Comparison of ENCODE assay signal across 7 mouse cellular contexts in genomic region chr11:70237457-70238167, GRCm38 (mm10). TPM values are rescaled to one million over a fixed set of nuclear protein-coding genes. Genes with fewer than 3 reads are reported as not detected.
DNase-seq lines count a peak whose midpoint lies in the region; ATAC-seq and TF ChIP-seq lines count a peak whose summit lies in the region.

TSS of gene 0610010K14Rik (minus strand) at chr11:70237914.

- no peaks in the 10 kb centered on the region for H3K36me3 ChIP-seq in embryonic facial prominence, embryonic 11.5 days (replicated peaks; ENCODE audit: control insufficient read depth, insufficient read depth, low read depth, low read length)
- H3K36me3 ChIP-seq in kidney, adult 2 months (ENCODE audit: control insufficient read depth, insufficient read depth, low read length): no peaks in the 10 kb centered on the region; the same call in 1 of the 2 replicates
- H3K36me3 ChIP-seq in limb, embryonic 12.5 days: peaks cover 17% of the 10 kb centered on the region
- peaks cover 8% of the 10 kb centered on the region; the same call in 1 of the 2 replicates for H3K36me3 ChIP-seq in midbrain, embryonic 15.5 days (replicated peaks)
- H3K36me3 ChIP-seq in spleen, adult 2 months (ENCODE audit: control insufficient read depth, insufficient read depth, low read length): peaks cover 5% of the 10 kb centered on the region

- peak; percentile 89 for TF ChIP-seq POLR2A in kidney, adult 2 months (IDR thresholded peaks at IDR 0.05; ENCODE audit: low read depth, low read length)
- TF ChIP-seq POLR2A in spleen, adult 2 months (IDR thresholded peaks at IDR 0.05; ENCODE audit: low read depth, low read length): peak; percentile 74

- no peaks in the 10 kb centered on the region for H3K9me3 ChIP-seq in embryonic facial prominence, embryonic 11.5 days (replicated peaks; ENCODE audit: control insufficient read depth, low read length)
- H3K9me3 ChIP-seq in limb, embryonic 12.5 days: no peaks in the 10 kb centered on the region
- no peaks in the 10 kb centered on the region for H3K9me3 ChIP-seq in midbrain, embryonic 15.5 days

- no peaks in the 10 kb centered on the region for H3K27me3 ChIP-seq in embryonic facial prominence, embryonic 11.5 days (ENCODE audit: control insufficient read depth, insufficient read depth, low read length)
- H3K27me3 ChIP-seq in kidney, adult 2 months (replicated peaks; ENCODE audit: control insufficient read depth, insufficient read depth, low read length): no peaks in the 10 kb centered on the region
- no peaks in the 10 kb centered on the region for H3K27me3 ChIP-seq in limb, embryonic 12.5 days
- H3K27me3 ChIP-seq in midbrain, embryonic 15.5 days (replicated peaks): no peaks in the 10 kb centered on the region
- H3K27me3 ChIP-seq in spleen, adult 2 months (ENCODE audit: control insufficient read depth, insufficient read depth, low read length): no peaks in the 10 kb centered on the region

- peak; percentile 99 for DNase-seq in adrenal gland, postnatal 14 days
- peak; percentile 97 for DNase-seq in embryonic facial prominence, embryonic 11.5 days (ENCODE audit: low spot score)
- DNase-seq in heart, adult 11 months: peak; percentile 100
- peak; percentile 98 for DNase-seq in kidney, adult 2 months
- peak; percentile 93 to 98 for DNase-seq in spleen, adult 2 months (ENCODE audit: low read depth in 1 of 2, low spot score in 2 of 2)

- H3K27ac ChIP-seq in embryonic facial prominence, embryonic 11.5 days (replicated peaks; ENCODE audit: low read depth, low read length): peak within 1 kb of the TSS; percentile 81
- H3K27ac ChIP-seq in kidney, adult 2 months (ENCODE audit: insufficient read depth, low read depth, low read length): peak within 1 kb of the TSS; percentile 95
- H3K27ac ChIP-seq in limb, embryonic 12.5 days: peak within 1 kb of the TSS; percentile 92
- peak within 1 kb of the TSS; percentile 93 for H3K27ac ChIP-seq in midbrain, embryonic 15.5 days
- peak within 1 kb of the TSS; percentile 94 for H3K27ac ChIP-seq in spleen, adult 2 months (ENCODE audit: insufficient read depth, low read length)

- H3K9ac ChIP-seq in embryonic facial prominence, embryonic 11.5 days (replicated peaks; ENCODE audit: low read length): peak within 1 kb of the TSS; percentile 88
- peak within 1 kb of the TSS; percentile 85 for H3K9ac ChIP-seq in limb, embryonic 12.5 days (replicated peaks)
- peak within 1 kb of the TSS; percentile 97 for H3K9ac ChIP-seq in midbrain, embryonic 15.5 days

- ATAC-seq in embryonic facial prominence, embryonic 11.5 days (replicated peaks; ENCODE audit: insufficient number of reproducible peaks, low FRiP score, low TSS enrichment, low read depth): peak; percentile 88
- peak; percentile 90 for ATAC-seq in limb, embryonic 12.5 days (ENCODE audit: insufficient number of reproducible peaks, insufficient read depth, low FRiP score, low TSS enrichment, low read depth)
- peak; percentile 94 for ATAC-seq in midbrain, embryonic 15.5 days (replicated peaks)

- peak within 1 kb of the TSS; percentile 91 for H3K4me2 ChIP-seq in embryonic facial prominence, embryonic 11.5 days (ENCODE audit: low read depth, low read length)
- peak within 1 kb of the TSS; percentile 95 for H3K4me2 ChIP-seq in limb, embryonic 12.5 days
- H3K4me2 ChIP-seq in midbrain, embryonic 15.5 days: peak within 1 kb of the TSS; percentile 92

- H3K4me1 ChIP-seq in embryonic facial prominence, embryonic 11.5 days (ENCODE audit: control insufficient read depth, insufficient read depth, low read length): no peaks in the 10 kb centered on the region; the same call in none of the 2 replicates
- peaks cover 19% of the 10 kb centered on the region for H3K4me1 ChIP-seq in kidney, adult 2 months (ENCODE audit: control insufficient read depth, insufficient read depth, low read length)
- peaks cover 40% of the 10 kb centered on the region for H3K4me1 ChIP-seq in limb, embryonic 12.5 days (replicated peaks)
- peaks cover 33% of the 10 kb centered on the region for H3K4me1 ChIP-seq in midbrain, embryonic 15.5 days
- peaks cover 6% of the 10 kb centered on the region; the same call in 1 of the 2 replicates for H3K4me1 ChIP-seq in spleen, adult 2 months (ENCODE audit: control insufficient read depth, insufficient read depth, insufficient read length)

- peak within 1 kb of the TSS; percentile 87 for H3K4me3 ChIP-seq in embryonic facial prominence, embryonic 11.5 days (ENCODE audit: low read depth, low read length)
- H3K4me3 ChIP-seq in kidney, adult 2 months (ENCODE audit: insufficient read depth, low read depth, low read length): peak within 1 kb of the TSS; percentile 96
- H3K4me3 ChIP-seq in limb, embryonic 12.5 days (replicated peaks): peak within 1 kb of the TSS; percentile 88
- peak within 1 kb of the TSS; percentile 96 for H3K4me3 ChIP-seq in midbrain, embryonic 15.5 days
- H3K4me3 ChIP-seq in spleen, adult 2 months (ENCODE audit: extremely low read depth, insufficient read depth, insufficient read length): peak within 1 kb of the TSS; percentile 99

- TF ChIP-seq CTCF in kidney, adult 2 months (conservative IDR thresholded peaks at IDR 0.05; ENCODE audit: insufficient read depth, insufficient read length, low read depth, low read length): peak; percentile 60; the same call in 1 of the 2 replicates
- peak; percentile 66; the same call in 1 of the 2 replicates for TF ChIP-seq CTCF in spleen, adult 2 months (IDR thresholded peaks at IDR 0.05; ENCODE audit: extremely low read depth, insufficient read depth, insufficient read length, insufficient replicate concordance)

- under 1% methylated on average over 65 of the region's 70 CpGs for WGBS in embryonic facial prominence, embryonic 11.5 days
- WGBS in kidney, adult 2 months: under 1% methylated on average over 70 of the region's 70 CpGs
- WGBS in limb, embryonic 12.5 days: under 1% methylated on average over 70 of the region's 70 CpGs
- WGBS in midbrain, embryonic 15.5 days: under 1% methylated on average over 70 of the region's 70 CpGs
- WGBS in spleen, adult 2 months: under 1% methylated on average over 69 of the region's 70 CpGs

RNA-seq across cellular contexts. Expression of gene 0610010K14Rik, which starts in this region (rescaled TPM):
- total RNA-seq in adrenal gland, postnatal 14 days (2021): 55.7 and 62.4 TPM in 2 replicates
- polyA plus RNA-seq in embryonic facial prominence, embryonic 11.5 days (2014; fragmentation: Nextera tagmentation; extraction: Ambion mirVana): 195 and 211 TPM in 2 replicates
- polyA plus RNA-seq in kidney, adult 2 months (2012; rRNA removed): 73.6 and 78.9 TPM in 2 replicates
- polyA plus RNA-seq in limb, embryonic 12.5 days (2016; fragmentation: Nextera tagmentation; extraction: Ambion mirVana): 215 and 222 TPM in 2 replicates
- 173 TPM in 2 replicates for polyA plus RNA-seq in midbrain, embryonic 15.5 days (2015; fragmentation: Nextera tagmentation; extraction: Ambion mirVana)
- polyA plus RNA-seq in spleen, adult 2 months (2012; rRNA removed): 60.0 and 85.5 TPM in 2 replicates

Comparison
In these comparisons a context has a peak if more than half of its experiments do, and no peak if none do; other contexts are left out.
1. Peak in every context shown above with its lines: DNase-seq, ATAC-seq, H3K4me3 ChIP-seq and H3K27ac ChIP-seq.